ENCODE assay signal across 11 mouse cellular contexts in the genomic region with DNA sequence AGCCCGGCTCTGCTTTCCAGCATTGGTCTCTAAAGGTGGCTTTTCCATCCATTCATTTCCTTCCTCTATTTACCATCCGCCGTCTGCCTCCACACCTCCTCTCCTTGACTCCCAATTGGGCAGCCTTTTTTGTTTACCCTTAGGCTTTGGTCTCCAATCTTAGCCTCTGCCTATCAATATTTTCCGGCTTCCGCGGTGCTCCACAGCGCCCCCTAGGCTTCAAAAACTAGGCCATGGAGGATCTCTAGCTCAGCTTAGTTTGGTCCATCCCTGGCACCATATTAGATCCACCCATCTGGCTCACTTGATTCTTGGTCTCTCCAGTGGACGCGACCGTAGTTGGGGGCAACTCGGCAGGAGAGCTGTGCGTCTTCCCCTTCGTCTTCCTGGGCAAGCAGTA. TPM values are rescaled to one million over a fixed set of nuclear protein-coding genes. Genes with fewer than 3 reads are reported as not detected.
DNase-seq lines count a peak whose midpoint lies in the region; ATAC-seq and TF ChIP-seq lines count a peak whose summit lies in the region.
"Had no signal": no experiment of that assay in that cellular context is flagged by ENCODE, and none has a peak within 500 bp of the region (broad histone marks: within the 10 kb centered on the region; RNA-seq: fewer than 3 reads in every experiment).

No protein-coding gene starts in this region.

- peak; percentile 52 for DNase-seq in adrenal gland, postnatal 14 days
- no peak for DNase-seq in adrenal gland, adult 2 months
- DNase-seq in spleen, adult 2 months (ENCODE audit: low read depth in 1 of 2, low spot score in 2 of 2) = peak in 1 of 2 experiments; percentile 32
- DNase-seq in spleen, postnatal 36 days (ENCODE audit: low spot score in 2 of 2) = no peak
- peak; percentile 63 for DNase-seq in splenic B cell, adult 2 months (ENCODE audit: low read depth, low spot score)
- DNase-seq in yolk sac, embryonic 10.5 days (ENCODE audit: low spot score) = no peak
- DNase-seq: heart, postnatal 14 days had no signal

- WGBS in intestine, postnatal 0 days = 26% methylated on average over 13 of the region's 13 CpGs
- 26% methylated on average over 13 of the region's 13 CpGs for WGBS in intestine, embryonic 15.5 days
- 26% methylated on average over 13 of the region's 13 CpGs for WGBS in spleen, adult 2 months

- H3K4me1 ChIP-seq in intestine, postnatal 0 days (replicated peaks; ENCODE audit: control insufficient read depth, insufficient read depth, low read length) = no peaks in the 10 kb centered on the region
- peaks cover 19% of the 10 kb centered on the region; the same call in 1 of the 2 replicates for H3K4me1 ChIP-seq in intestine, embryonic 15.5 days (replicated peaks)
- peaks cover 15% of the 10 kb centered on the region for H3K4me1 ChIP-seq in spleen, adult 2 months (ENCODE audit: control insufficient read depth, insufficient read depth, insufficient read length)

- ATAC-seq in intestine, postnatal 0 days = no peak
- no peak for ATAC-seq in intestine, embryonic 15.5 days

- H3K27me3 ChIP-seq in intestine, postnatal 0 days (replicated peaks; ENCODE audit: control insufficient read depth, insufficient read depth, low read length) = peaks cover 65% of the 10 kb centered on the region
- H3K27me3 ChIP-seq in intestine, embryonic 15.5 days (replicated peaks) = peaks cover 62% of the 10 kb centered on the region
- peaks cover 12% of the 10 kb centered on the region for H3K27me3 ChIP-seq in spleen, adult 2 months (ENCODE audit: control insufficient read depth, insufficient read depth, low read length)
- H3K27me3 ChIP-seq in splenic B cell, adult 2 months (ENCODE audit: control insufficient read depth, insufficient read depth, low read length, poor library complexity, severe bottlenecking) = no peaks in the 10 kb centered on the region

- no peak overlapping the region for H3K9ac ChIP-seq in intestine, postnatal 0 days (ENCODE audit: low read depth, low read length)
- no peak overlapping the region for H3K9ac ChIP-seq in intestine, embryonic 15.5 days
- H3K9ac ChIP-seq: forebrain, embryonic 12.5 days; midbrain, embryonic 12.5 days had no signal

- no peak overlapping the region for H3K27ac ChIP-seq in intestine, postnatal 0 days (ENCODE audit: low read depth, low read length)
- no peak overlapping the region for H3K27ac ChIP-seq in intestine, embryonic 15.5 days
- H3K27ac ChIP-seq in spleen, adult 2 months (ENCODE audit: insufficient read depth, low read length) = no peak overlapping the region
- H3K27ac ChIP-seq: forebrain, embryonic 12.5 days; midbrain, embryonic 12.5 days had no signal

- H3K4me3 ChIP-seq in intestine, postnatal 0 days (ENCODE audit: low read depth, low read length) = no peak overlapping the region
- no peak overlapping the region for H3K4me3 ChIP-seq in intestine, embryonic 15.5 days (replicated peaks)
- no peak overlapping the region for H3K4me3 ChIP-seq in spleen, adult 2 months (ENCODE audit: extremely low read depth, insufficient read depth, insufficient read length)
- H3K4me3 ChIP-seq: forebrain, embryonic 12.5 days; midbrain, embryonic 12.5 days had no signal

- H3K36me3 ChIP-seq in intestine, postnatal 0 days (ENCODE audit: control insufficient read depth, insufficient read depth) = no peaks in the 10 kb centered on the region
- H3K36me3 ChIP-seq in intestine, embryonic 15.5 days = no peaks in the 10 kb centered on the region
- H3K36me3 ChIP-seq in spleen, adult 2 months (ENCODE audit: control insufficient read depth, insufficient read depth, low read length) = no peaks in the 10 kb centered on the region
- no peaks in the 10 kb centered on the region for H3K36me3 ChIP-seq in splenic B cell, adult 2 months (ENCODE audit: control insufficient read depth, insufficient read depth, low read length, poor library complexity, severe bottlenecking)
- H3K36me3 ChIP-seq: forebrain, embryonic 12.5 days; midbrain, embryonic 12.5 days had no signal

- no peak for TF ChIP-seq POLR2A in spleen, adult 2 months (IDR thresholded peaks at IDR 0.05; ENCODE audit: low read depth, low read length)

- peak; percentile 60 for TF ChIP-seq CTCF in intestine, postnatal 0 days (IDR thresholded peaks at IDR 0.05; ENCODE audit: low read depth)
- peak; percentile 46; the same call in 1 of the 2 replicates for TF ChIP-seq CTCF in spleen, adult 2 months (IDR thresholded peaks at IDR 0.05; ENCODE audit: extremely low read depth, insufficient read depth, insufficient read length, insufficient replicate concordance)

- no peak overlapping the region for H3K4me2 ChIP-seq in intestine, postnatal 0 days (replicated peaks; ENCODE audit: low read depth)
- no peak overlapping the region for H3K4me2 ChIP-seq in intestine, embryonic 15.5 days (replicated peaks)
- H3K4me2 ChIP-seq: forebrain, embryonic 12.5 days; midbrain, embryonic 12.5 days had no signal

- H3K9me3 ChIP-seq in intestine, postnatal 0 days (ENCODE audit: control insufficient read depth) = no peaks in the 10 kb centered on the region
- no peaks in the 10 kb centered on the region for H3K9me3 ChIP-seq in intestine, embryonic 15.5 days
- H3K9me3 ChIP-seq: forebrain, embryonic 12.5 days; midbrain, embryonic 12.5 days had no signal

RNA-seq across cellular contexts. Expression of a gene that starts 9.9 kb away (rescaled TPM):
- total RNA-seq in adrenal gland, postnatal 14 days (2021) = 1.7 and 2.0 TPM in 2 replicates
- 1 to 10 TPM; 1.4 to 2.1 TPM for total RNA-seq in adrenal gland, adult 2 months (2021)
- 1.6 and 3.4 TPM in 2 replicates for polyA plus RNA-seq in adrenal gland, adult 2 months (2012; rRNA removed)
- polyA plus RNA-seq in intestine, postnatal 0 days (2015; fragmentation: Nextera tagmentation; extraction: Ambion mirVana) = 9.6 and 9.8 TPM in 2 replicates
- polyA plus RNA-seq in intestine, embryonic 15.5 days (2015; fragmentation: Nextera tagmentation; extraction: Ambion mirVana) = 4.9 and 5.2 TPM in 2 replicates
- polyA plus RNA-seq in spleen, adult 2 months (2012; rRNA removed) = 16.0 and 26.6 TPM in 2 replicates

RNA-seq across cellular contexts. Expression of a gene that starts 10.1 kb away (rescaled TPM):
- total RNA-seq in adrenal gland, postnatal 14 days (2021) = 8.4 and 8.7 TPM in 2 replicates
- total RNA-seq in adrenal gland, adult 2 months (2021) = 1 to 10 TPM; 3.5 to 5.4 TPM
- 21.4 and 27.6 TPM in 2 replicates for polyA plus RNA-seq in adrenal gland, adult 2 months (2012; rRNA removed)
- 0.09 and 0.47 TPM in 2 replicates for polyA plus RNA-seq in intestine, postnatal 0 days (2015; fragmentation: Nextera tagmentation; extraction: Ambion mirVana)
- polyA plus RNA-seq in intestine, embryonic 15.5 days (2015; fragmentation: Nextera tagmentation; extraction: Ambion mirVana) = 0.80 and 0.97 TPM in 2 replicates
- polyA plus RNA-seq in spleen, adult 2 months (2012; rRNA removed) = 1.2 and 1.3 TPM in 2 replicates

RNA-seq across cellular contexts. Expression of a gene that starts 38.9 kb away (rescaled TPM):
- 17.3 and 19.4 TPM in 2 replicates for total RNA-seq in adrenal gland, postnatal 14 days (2021)
- total RNA-seq in adrenal gland, adult 2 months (2021) = 10 to 100 TPM; 16.7 to 21.9 TPM
- 37.4 TPM in 2 replicates for polyA plus RNA-seq in adrenal gland, adult 2 months (2012; rRNA removed)
- 3.6 and 3.8 TPM in 2 replicates for polyA plus RNA-seq in intestine, postnatal 0 days (2015; fragmentation: Nextera tagmentation; extraction: Ambion mirVana)
- polyA plus RNA-seq in intestine, embryonic 15.5 days (2015; fragmentation: Nextera tagmentation; extraction: Ambion mirVana) = 10.7 and 11.3 TPM in 2 replicates
- polyA plus RNA-seq in spleen, adult 2 months (2012; rRNA removed) = 37.8 and 47.5 TPM in 2 replicates

Comparison
In these comparisons a context has a peak if more than half of its experiments do, and no peak if none do; other contexts are left out.
1. DNase-seq: peak in adrenal gland, postnatal 14 days (single experiment) and splenic B cell, adult 2 months (single experiment); none in adrenal gland, adult 2 months (single experiment), spleen, postnatal 36 days (0 of 2) and yolk sac, embryonic 10.5 days (single experiment).